Mouse (Mus musculus) common myeloid progenitor, adult 5-6 weeks (primary cell): ENCODE results near the gene Fahd2a. TPM values are rescaled to one million over a fixed set of nuclear protein-coding genes. Genes with fewer than 3 reads are reported as not detected.
A peak's percentile ranks its signal among the peaks of the same experiment; 100 is the strongest.

Source experiments
- ATAC-seq: replicated peaks from 2 replicates; pipeline ENCODE4 v1.8.0; 2016; ENCODE audit warnings: low read depth, mild to moderate bottlenecking, moderate TSS enrichment, inconsistent platforms; ENCODE audit not compliant: poor library complexity, severe bottlenecking
- total RNA-seq: library from RNA; stranded (forward); fragments of 200-1000, 187-1606 nt; gene quantifications from 2 replicates; pipeline ENCODE4 v1.2.3, GENCODE M21; 2017

The Fahd2a gene
- total RNA-seq, 1 experiment from 2014 or later = 12.8 TPM

GRCm38 (mm10) chr2:127435135-127435534, 9.2 kb downstream of the Fahd2a start:
- peak; percentile 57 for ATAC-seq

GRCm38 (mm10) chr2:127433487-127434295, 10.7 kb downstream of the Fahd2a start:
- ATAC-seq = no peak

GRCm38 (mm10) chr2:127430238-127430637, 14.1 kb downstream of the Fahd2a start:
- ATAC-seq = peak; percentile 67

GRCm38 (mm10) chr2:127424977-127425376, 19.4 kb downstream of the Fahd2a start, which contains the start of gene Gpat2:
Gene Gpat2, plus strand, starts transcription at chr2:127425199.
- no peak for ATAC-seq

- ATAC-seq = no peak
Measured at GRCm38 (mm10) chr2:127418266-127418970, 25.9 kb downstream of the Fahd2a start.

DNA sequence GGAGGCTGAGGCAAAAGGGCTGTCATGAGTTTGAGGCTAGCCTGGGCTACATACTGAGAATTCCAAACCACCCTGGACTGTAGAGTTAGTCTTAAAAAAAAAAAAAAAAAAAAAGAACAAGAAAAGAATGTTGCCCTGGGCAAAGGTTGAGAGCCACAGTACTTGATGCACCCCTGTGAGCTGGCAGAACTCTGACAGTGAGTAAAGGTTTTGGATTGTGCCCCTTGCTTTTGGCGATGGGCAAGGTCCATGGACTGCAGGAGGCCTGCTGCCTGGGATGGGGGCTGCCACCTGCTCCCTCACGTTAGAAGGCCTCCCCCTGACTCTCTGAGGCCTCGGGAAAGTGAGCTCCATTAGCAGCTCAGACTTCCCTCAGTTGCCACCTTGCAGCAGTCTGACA, 27.7 kb downstream of the Fahd2a start:
- ATAC-seq = no peak

GRCm38 (mm10) chr2:127415806-127416205, 28.6 kb downstream of the Fahd2a start:
- ATAC-seq = no peak

GRCm38 (mm10) chr2:127411126-127411525, 33.2 kb downstream of the Fahd2a start:
- ATAC-seq = no peak

DNA sequence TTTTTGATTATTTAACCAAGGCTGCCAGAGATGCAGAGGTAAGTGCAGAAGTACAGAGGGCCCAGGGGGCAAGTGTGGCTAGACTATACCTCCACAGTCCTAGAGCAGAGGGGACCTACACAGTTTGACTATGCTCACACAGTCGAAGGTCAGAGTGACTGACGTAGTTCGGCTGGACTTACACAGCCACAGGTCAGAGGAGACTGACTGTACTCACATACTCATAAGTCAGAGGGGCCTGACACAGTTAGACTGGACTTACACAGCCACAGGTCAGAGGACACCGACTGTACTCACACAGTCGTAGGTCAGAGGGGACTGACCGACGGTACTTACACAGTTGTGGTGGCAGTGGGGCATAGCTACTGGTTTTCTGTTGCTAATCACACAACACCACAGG, 45.6 kb downstream of the Fahd2a start:
- no peak for ATAC-seq

GRCm38 (mm10) chr2:127394606-127395161, 49.7 kb downstream of the Fahd2a start:
- ATAC-seq = no peak

DNA sequence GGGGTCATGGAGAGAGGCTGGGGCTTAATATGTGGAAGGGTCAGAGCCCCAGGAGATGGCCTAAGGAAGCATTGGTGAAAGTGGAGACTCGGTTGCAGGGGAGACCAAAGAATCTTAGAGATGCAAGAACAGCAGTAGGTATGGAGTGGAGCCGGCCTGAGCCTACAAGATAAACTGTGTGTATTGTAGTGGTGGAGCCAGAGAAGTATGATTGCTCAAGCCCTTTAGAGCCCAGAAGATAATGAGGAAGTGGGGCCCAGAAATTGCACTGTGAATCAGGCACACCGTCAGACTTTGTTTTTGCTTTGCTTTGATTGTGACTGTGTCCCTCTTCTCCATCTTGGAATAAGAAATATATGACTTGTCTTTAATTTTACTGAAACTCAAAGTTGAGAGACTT, 53.0 kb downstream of the Fahd2a start:
- peak; percentile 63 for ATAC-seq

DNA sequence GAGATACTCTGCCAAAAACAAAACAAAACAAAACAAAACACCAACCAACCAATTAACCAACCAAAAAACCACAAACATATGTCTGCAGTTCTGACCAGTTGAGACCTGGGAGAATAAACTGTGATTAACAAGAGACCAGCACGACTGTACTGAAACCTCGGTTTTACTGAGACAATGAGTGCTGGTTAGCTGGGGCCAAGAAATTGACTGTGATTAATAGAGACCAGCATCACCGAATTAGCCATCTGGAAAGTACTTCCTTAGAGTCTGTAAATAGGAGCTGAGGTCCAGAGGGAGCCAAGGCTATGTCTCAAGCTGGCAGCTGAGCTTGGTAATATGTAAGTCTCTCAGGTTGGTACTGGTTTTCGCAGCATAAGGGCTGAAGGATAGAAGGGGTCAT, 53.5 kb downstream of the Fahd2a start:
- no peak for ATAC-seq

- no peak for ATAC-seq
Measured at GRCm38 (mm10) chr2:127390352-127390751, 54.0 kb downstream of the Fahd2a start.

- ATAC-seq = no peak
Measured at GRCm38 (mm10) chr2:127387521-127387920, 56.8 kb downstream of the Fahd2a start.

Other genes with a start within 250 kb of the Fahd2a start
- gene 1810024B03Rik, start 236.3 kb downstream of the Fahd2a start, total RNA-seq = 4.4 and 6.5 TPM in 2 replicates
- gene Snrnp200, start 236.2 kb downstream of the Fahd2a start, total RNA-seq = 180 and 226 TPM in 2 replicates
- gene Ciao1, start 196.7 kb downstream of the Fahd2a start, total RNA-seq = 21.1 and 36.1 TPM in 2 replicates
- gene Tmem127, start 196.7 kb downstream of the Fahd2a start, total RNA-seq = 22.2 and 25.9 TPM in 2 replicates
- gene Stard7, start 174.3 kb downstream of the Fahd2a start, total RNA-seq = 166 and 172 TPM in 2 replicates
- 144 and 157 TPM in 2 replicates for gene Dusp2, start 108.4 kb downstream of the Fahd2a start, total RNA-seq
- gene Astl, start 105.9 kb downstream of the Fahd2a start, total RNA-seq = not detected in 2 replicates
- gene Adra2b, start 81.4 kb downstream of the Fahd2a start, total RNA-seq = 0.14 TPM in 1 of 2 replicates, not detected in the other
- not detected in 2 replicates for gene Gpat2, start 19.4 kb downstream of the Fahd2a start, total RNA-seq
- 2.5 and 4.0 TPM in 2 replicates for gene Kcnip3, start 77.5 kb upstream of the Fahd2a start, total RNA-seq
- gene Prom2, start 96.9 kb upstream of the Fahd2a start, total RNA-seq = not detected in 2 replicates
- 1.7 and 2.7 TPM in 2 replicates for gene Zfp661, start 142.5 kb upstream of the Fahd2a start, total RNA-seq
- 80.0 and 148 TPM in 2 replicates for gene Mrps5, start 142.7 kb upstream of the Fahd2a start, total RNA-seq
- gene Mal, start 212.1 kb upstream of the Fahd2a start, total RNA-seq = not detected in 2 replicates